Comparison of ENCODE assay signal across 11 mouse cellular contexts in the genomic region with DNA sequence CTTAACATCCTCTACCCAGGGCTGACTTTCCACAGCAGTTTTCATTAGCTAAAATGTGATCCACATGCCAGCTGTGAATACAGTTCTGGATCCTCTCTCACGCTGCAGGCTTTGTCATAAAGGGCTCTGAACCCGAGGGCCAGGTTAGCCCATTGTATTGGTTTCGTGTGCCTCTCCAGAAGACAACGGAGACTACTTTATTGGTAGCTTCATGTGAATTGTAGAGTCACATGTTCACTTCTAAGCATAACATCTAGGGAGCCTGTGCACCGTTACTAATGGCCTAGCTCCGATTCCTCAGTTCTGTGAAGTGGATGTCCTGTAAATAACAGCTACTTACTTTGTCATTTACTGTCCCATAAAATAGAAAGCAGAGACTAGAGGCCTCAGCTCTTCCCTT. TPM values are rescaled to one million over a fixed set of nuclear protein-coding genes. Genes with fewer than 3 reads are reported as not detected.
DNase-seq lines count a peak whose midpoint lies in the region; ATAC-seq lines count a peak whose summit lies in the region.
"Had no signal": no experiment of that assay in that cellular context is flagged by ENCODE, and none has a peak within 500 bp of the region (broad histone marks: within the 10 kb centered on the region; RNA-seq: fewer than 3 reads in every experiment).

No protein-coding gene starts in this region.

- peak overlapping the region; percentile 1; the same call in 1 of the 2 replicates for H3K4me3 ChIP-seq in heart, embryonic 13.5 days
- H3K4me3 ChIP-seq in heart, embryonic 12.5 days, result no peak overlapping the region
- peak overlapping the region; percentile 67 for H3K4me3 ChIP-seq in megakaryocyte, embryonic 14.5 days (replicated peaks)
- peak overlapping the region; percentile 2; the same call in 1 of the 2 replicates for H3K4me3 ChIP-seq in limb, embryonic 13.5 days
- peak overlapping the region; percentile 26 for H3K4me3 ChIP-seq in stomach, embryonic 16.5 days (replicated peaks; ENCODE audit: low read length)

- H3K4me2 ChIP-seq in heart, embryonic 13.5 days, result peak overlapping the region; percentile 100
- H3K4me2 ChIP-seq in heart, embryonic 12.5 days, result no peak overlapping the region
- H3K4me2 ChIP-seq in limb, embryonic 13.5 days (replicated peaks), result peak overlapping the region; percentile 100
- H3K4me2 ChIP-seq in stomach, embryonic 16.5 days (ENCODE audit: low read depth, low read length), result peak overlapping the region; percentile 92
- H3K4me2 ChIP-seq: midbrain, embryonic 11.5 days had no signal

- 74% methylated on average over 6 of the region's 6 CpGs for WGBS in heart, embryonic 13.5 days
- WGBS in heart, embryonic 12.5 days, result 74% methylated on average over 6 of the region's 6 CpGs
- WGBS in limb, embryonic 13.5 days, result 52% methylated on average over 6 of the region's 6 CpGs
- WGBS in stomach, embryonic 16.5 days, result 77% methylated on average over 6 of the region's 6 CpGs

- H3K9me3 ChIP-seq in heart, embryonic 13.5 days, result no peaks in the 10 kb centered on the region
- H3K9me3 ChIP-seq in heart, embryonic 12.5 days (replicated peaks), result no peaks in the 10 kb centered on the region
- no peaks in the 10 kb centered on the region for H3K9me3 ChIP-seq in megakaryocyte, embryonic 14.5 days
- H3K9me3 ChIP-seq in limb, embryonic 13.5 days, result no peaks in the 10 kb centered on the region
- no peaks in the 10 kb centered on the region for H3K9me3 ChIP-seq in stomach, embryonic 16.5 days (replicated peaks; ENCODE audit: control insufficient read depth, low read length)
- H3K9me3 ChIP-seq: embryonic facial prominence, embryonic 15.5 days had no signal

- H3K36me3 ChIP-seq in heart, embryonic 13.5 days, result no peaks in the 10 kb centered on the region
- H3K36me3 ChIP-seq in heart, embryonic 12.5 days, result no peaks in the 10 kb centered on the region
- H3K36me3 ChIP-seq in megakaryocyte, embryonic 14.5 days (replicated peaks; ENCODE audit: low read length), result no peaks in the 10 kb centered on the region
- H3K36me3 ChIP-seq in limb, embryonic 13.5 days, result no peaks in the 10 kb centered on the region
- H3K36me3 ChIP-seq in stomach, embryonic 16.5 days (ENCODE audit: control insufficient read depth, insufficient read depth, low read length), result no peaks in the 10 kb centered on the region
- H3K36me3 ChIP-seq: embryonic facial prominence, embryonic 15.5 days had no signal

- H3K27me3 ChIP-seq in heart, embryonic 13.5 days (replicated peaks), result peaks cover 41% of the 10 kb centered on the region
- H3K27me3 ChIP-seq in heart, embryonic 12.5 days (replicated peaks), result peaks cover 25% of the 10 kb centered on the region
- H3K27me3 ChIP-seq in megakaryocyte, embryonic 14.5 days (replicated peaks), result peaks cover 30% of the 10 kb centered on the region
- H3K27me3 ChIP-seq in limb, embryonic 13.5 days, result peaks cover 38% of the 10 kb centered on the region
- peaks cover 10% of the 10 kb centered on the region for H3K27me3 ChIP-seq in stomach, embryonic 16.5 days (ENCODE audit: control insufficient read depth, insufficient read depth, low read length)

- no peak overlapping the region for H3K9ac ChIP-seq in heart, embryonic 13.5 days
- no peak overlapping the region for H3K9ac ChIP-seq in heart, embryonic 12.5 days
- H3K9ac ChIP-seq in limb, embryonic 13.5 days, result peak overlapping the region; percentile 31; the same call in 1 of the 2 replicates
- H3K9ac ChIP-seq in stomach, embryonic 16.5 days (ENCODE audit: low read length), result 0 out of 2 replicates have a peak overlapping the region, but pooled peaks have one; percentile 1
- H3K9ac ChIP-seq: embryonic facial prominence, embryonic 15.5 days had no signal

- H3K27ac ChIP-seq in heart, embryonic 13.5 days (replicated peaks), result peak overlapping the region; percentile 8; the same call in 1 of the 2 replicates
- no peak overlapping the region for H3K27ac ChIP-seq in heart, embryonic 12.5 days (ENCODE audit: poor library complexity, severe bottlenecking)
- no peak overlapping the region for H3K27ac ChIP-seq in limb, embryonic 13.5 days
- peak overlapping the region; percentile 26; the same call in 1 of the 2 replicates for H3K27ac ChIP-seq in stomach, embryonic 16.5 days (ENCODE audit: low read length)
- H3K27ac ChIP-seq: embryonic facial prominence, embryonic 15.5 days had no signal

- DNase-seq in adrenal gland, postnatal 36 days, result no peak
- no peak for DNase-seq in lung, postnatal 25 days (ENCODE audit: low spot score)
- DNase-seq: cerebellum, adult 2 months had no signal

- ATAC-seq in heart, embryonic 13.5 days (ENCODE audit: extremely low read depth, insufficient number of reproducible peaks, low FRiP score, low TSS enrichment), result no peak
- ATAC-seq in heart, embryonic 12.5 days (ENCODE audit: insufficient number of reproducible peaks, low FRiP score), result no peak
- no peak for ATAC-seq in megakaryocyte, adult 5-6 weeks (ENCODE audit: poor library complexity, severe bottlenecking)
- ATAC-seq in limb, embryonic 13.5 days (ENCODE audit: low FRiP score, low read depth), result no peak
- ATAC-seq in stomach, embryonic 16.5 days (ENCODE audit: insufficient read depth, low FRiP score), result no peak

- peaks cover 51% of the 10 kb centered on the region for H3K4me1 ChIP-seq in heart, embryonic 13.5 days
- H3K4me1 ChIP-seq in heart, embryonic 12.5 days (replicated peaks), result peaks cover 42% of the 10 kb centered on the region
- H3K4me1 ChIP-seq in megakaryocyte, embryonic 14.5 days, result peaks cover 87% of the 10 kb centered on the region
- H3K4me1 ChIP-seq in limb, embryonic 13.5 days, result peaks cover 38% of the 10 kb centered on the region
- peaks cover 12% of the 10 kb centered on the region for H3K4me1 ChIP-seq in stomach, embryonic 16.5 days (ENCODE audit: control insufficient read depth, insufficient read depth, low read length)

RNA-seq across cellular contexts. Expression of a gene that starts 3.6 kb away (rescaled TPM):
- 2.4 and 2.5 TPM in 2 replicates for polyA plus RNA-seq in heart, embryonic 13.5 days (2015; fragmentation: Nextera tagmentation; extraction: Ambion mirVana)
- 2.4 and 2.5 TPM in 2 replicates for polyA plus RNA-seq in heart, embryonic 12.5 days (2016; fragmentation: Nextera tagmentation; extraction: Ambion mirVana)
- 1.3 TPM in 1 of 2 replicates, not detected in the other for polyA plus RNA-seq in megakaryocyte, embryonic 14.5 days (2012; ENCODE audit: insufficient read depth, low replicate concordance)
- 30.5 and 33.2 TPM in 2 replicates for total RNA-seq in megakaryocyte, adult 5-6 weeks (2015)
- total RNA-seq in megakaryocyte, adult 5-6 weeks (2017), result 20.6 and 21.2 TPM in 2 replicates
- polyA plus RNA-seq in limb, embryonic 13.5 days (2015; fragmentation: Nextera tagmentation; extraction: Ambion mirVana), result 4.0 and 4.4 TPM in 2 replicates
- 7.0 and 8.5 TPM in 2 replicates for polyA plus RNA-seq in stomach, embryonic 16.5 days (2015; fragmentation: Nextera tagmentation; extraction: Ambion mirVana)
- 1 to 10 TPM; 1.0 to 1.2 TPM for total RNA-seq in adrenal gland, postnatal 36 days (2021)

RNA-seq across cellular contexts. Expression of a gene that starts 55.0 kb away (rescaled TPM):
- polyA plus RNA-seq in heart, embryonic 13.5 days (2015; fragmentation: Nextera tagmentation; extraction: Ambion mirVana), result 29.3 and 31.6 TPM in 2 replicates
- 32.4 and 32.6 TPM in 2 replicates for polyA plus RNA-seq in heart, embryonic 12.5 days (2016; fragmentation: Nextera tagmentation; extraction: Ambion mirVana)
- polyA plus RNA-seq in megakaryocyte, embryonic 14.5 days (2012; ENCODE audit: insufficient read depth, low replicate concordance), result 18.4 TPM in 1 of 2 replicates, not detected in the other
- total RNA-seq in megakaryocyte, adult 5-6 weeks (2015), result 21.6 and 23.1 TPM in 2 replicates
- total RNA-seq in megakaryocyte, adult 5-6 weeks (2017), result 34.1 and 38.5 TPM in 2 replicates
- polyA plus RNA-seq in limb, embryonic 13.5 days (2015; fragmentation: Nextera tagmentation; extraction: Ambion mirVana), result 41.5 and 42.4 TPM in 2 replicates
- polyA plus RNA-seq in stomach, embryonic 16.5 days (2015; fragmentation: Nextera tagmentation; extraction: Ambion mirVana), result 35.4 and 36.9 TPM in 2 replicates
- total RNA-seq in adrenal gland, postnatal 36 days (2021), result 10 to 100 TPM; 53.0 to 67.1 TPM

Comparison
In these comparisons a context has a peak if more than half of its experiments do, and no peak if none do; other contexts are left out.
1. H3K27ac ChIP-seq: peak in heart, embryonic 13.5 days (single experiment) and stomach, embryonic 16.5 days (single experiment); none in heart, embryonic 12.5 days (single experiment) and limb, embryonic 13.5 days (single experiment).
2. H3K9ac ChIP-seq: peak in limb, embryonic 13.5 days (single experiment) and stomach, embryonic 16.5 days (single experiment); none in heart, embryonic 13.5 days (single experiment) and heart, embryonic 12.5 days (single experiment).